Mouse (Mus musculus) MEL (cell line): ENCODE measurements around the gene 1810046K07Rik. TPM values are rescaled to one million over a fixed set of nuclear protein-coding genes. Genes with fewer than 3 reads are reported as not detected.

Experiments used
- DNase-seq: peaks from one replicate; pipeline ENCODE4 v3.0.0; 2011; ENCODE audit warnings: low read depth, low spot score
- H3K27ac ChIP-seq: 2 replicates; pipeline ENCODE4 v1.5.1; 2012; ENCODE audit warnings: low read depth, mild to moderate bottlenecking, control low read depth, low read length, moderate library complexity; ENCODE audit not compliant: control insufficient read depth
- H3K27me3 ChIP-seq, 2 experiments: fragments of 150-350 bp in 1 of 2; sonication (generic) in 1 of 2; 2 replicates each; pipeline ENCODE4 v1.6.1; 2012; ENCODE audit warnings: low read length in 2 of 2, mild to moderate bottlenecking in 2 of 2, improper control_type of control experiment in 1 of 2, moderate library complexity in 1 of 2; ENCODE audit not compliant: insufficient read depth in 2 of 2, control insufficient read depth in 1 of 2
- H3K36me3 ChIP-seq, 2 experiments: 2 replicates each; pipeline ENCODE4 v1.6.1; 2012 to 2014; ENCODE audit warnings: low read length in 2 of 2, improper control_type of control experiment in 1 of 2, inconsistent platforms in 1 of 2, mild to moderate bottlenecking in 1 of 2; ENCODE audit not compliant: insufficient read depth in 2 of 2, control insufficient read depth in 1 of 2
- H3K4me1 ChIP-seq, 2 experiments: fragments of 150-350 bp in 1 of 2; sonication (generic) in 1 of 2; 2 replicates each; pipeline ENCODE4 v1.6.1; 2012; ENCODE audit warnings: low read length in 2 of 2, improper control_type of control experiment in 1 of 2, mild to moderate bottlenecking in 1 of 2; ENCODE audit not compliant: insufficient read depth in 2 of 2, control insufficient read depth in 1 of 2
- H3K4me3 ChIP-seq, 2 experiments: fragments of 150-350 bp in 1 of 2; sonication (generic) in 1 of 2; 2 replicates each; pipeline ENCODE4 v1.5.1; 2012; ENCODE audit warnings: low read depth in 2 of 2, low read length in 2 of 2, mild to moderate bottlenecking in 2 of 2, moderate library complexity in 2 of 2, control low read depth in 1 of 2, improper control_type of control experiment in 1 of 2; ENCODE audit not compliant: control insufficient read depth in 1 of 2, insufficient read depth in 1 of 2
- H3K79me2 ChIP-seq: 2 replicates; pipeline ENCODE4 v1.6.1; 2012; ENCODE audit warnings: mild to moderate bottlenecking, low read length, moderate library complexity; ENCODE audit not compliant: control insufficient read depth, poor library complexity, insufficient read depth
- H3K9ac ChIP-seq: 2 replicates; pipeline ENCODE4 v1.6.1; 2012; ENCODE audit warnings: low read depth, mild to moderate bottlenecking, control low read depth, low read length, moderate library complexity; ENCODE audit not compliant: control insufficient read depth, poor library complexity, severe bottlenecking
- H3K9me3 ChIP-seq: fragments of 150-350 bp; sonication (generic); replicated peaks from 2 replicates; pipeline ENCODE4 v1.6.1; 2012; ENCODE audit warnings: mild to moderate bottlenecking, low read length, improper control_type of control experiment, moderate library complexity; ENCODE audit not compliant: insufficient read depth
- BHLHE40 ChIP-seq: IDR thresholded peaks from 2 replicates; pipeline ENCODE4 v1.6.1; 2012; ENCODE audit warnings: low read depth, mild to moderate bottlenecking, inconsistent platforms, low read length, improper control_type of control experiment, borderline replicate concordance
- CTCF ChIP-seq, 3 experiments: IDR thresholded peaks in 2 of 3; conservative IDR thresholded peaks in 1 of 3; 2 replicates each; pipeline ENCODE4 v1.5.1; 2011 to 2012; ENCODE audit warnings: low read length in 3 of 3, low read depth in 2 of 3, mild to moderate bottlenecking in 2 of 3, improper control_type of control experiment in 1 of 3, inconsistent platforms in 1 of 3, mixed read lengths in 1 of 3, moderate library complexity in 1 of 3; ENCODE audit not compliant: control insufficient read depth in 1 of 3, insufficient read depth in 1 of 3, poor library complexity in 1 of 3, severe bottlenecking in 1 of 3
- E2F4 ChIP-seq: IDR thresholded peaks from 2 replicates; pipeline ENCODE4 v1.6.1; 2011; ENCODE audit warnings: low read depth, low read length, improper control_type of control experiment, borderline replicate concordance
- EP300 ChIP-seq, 2 experiments: IDR thresholded peaks; 2 replicates each; pipeline ENCODE4 v1.6.1; 2011; ENCODE audit warnings: improper control_type of control experiment in 2 of 2, low read length in 2 of 2, low read depth in 1 of 2, mild to moderate bottlenecking in 1 of 2
- ETS1 ChIP-seq: IDR thresholded peaks from 2 replicates; pipeline ENCODE4 v1.6.1; 2012; ENCODE audit warnings: low read depth, mild to moderate bottlenecking, inconsistent platforms, low read length, improper control_type of control experiment, moderate library complexity
- GABPA ChIP-seq: IDR thresholded peaks from 2 replicates; pipeline ENCODE4 v1.6.1; 2012; ENCODE audit warnings: low read depth, mild to moderate bottlenecking, inconsistent platforms, low read length, improper control_type of control experiment, moderate library complexity
- KAT2A ChIP-seq: conservative IDR thresholded peaks from 2 replicates; pipeline ENCODE4 v1.6.1; 2012; ENCODE audit warnings: low read depth, low read length, improper control_type of control experiment, inconsistent platforms
- MAFK ChIP-seq: IDR thresholded peaks from 2 replicates; pipeline ENCODE4 v1.6.1; 2011; ENCODE audit warnings: low read depth, mild to moderate bottlenecking, low read length, improper control_type of control experiment, borderline replicate concordance
- MAX ChIP-seq: IDR thresholded peaks from 2 replicates; pipeline ENCODE4 v1.6.1; 2011; ENCODE audit warnings: low read length, improper control_type of control experiment
- MEF2A ChIP-seq: IDR thresholded peaks from 2 replicates; pipeline ENCODE4 v1.6.1; 2014; ENCODE audit warnings: low read depth, mild to moderate bottlenecking, inconsistent platforms, low read length, improper control_type of control experiment; ENCODE audit not compliant: poor library complexity, insufficient replicate concordance, severe bottlenecking; ENCODE audit errors: extremely low read depth
- MXI1 ChIP-seq: IDR thresholded peaks from 2 replicates; pipeline ENCODE4 v1.6.1; 2011; ENCODE audit warnings: mild to moderate bottlenecking, low read depth, low read length, improper control_type of control experiment
- MYB ChIP-seq: IDR thresholded peaks from 2 replicates; pipeline ENCODE4 v1.6.1; 2011; ENCODE audit warnings: mild to moderate bottlenecking, low read depth, low read length, improper control_type of control experiment
- MYC ChIP-seq: IDR thresholded peaks from 2 replicates; pipeline ENCODE4 v1.6.1; 2011; ENCODE audit warnings: low read depth, mild to moderate bottlenecking, low read length, improper control_type of control experiment, moderate library complexity
- NELFE ChIP-seq: IDR thresholded peaks from 2 replicates; pipeline ENCODE4 v1.6.1; 2011; ENCODE audit warnings: low read depth, low read length, improper control_type of control experiment
- NRF1 ChIP-seq: IDR thresholded peaks from 2 replicates; pipeline ENCODE4 v1.6.1; 2014; ENCODE audit warnings: low read depth, mild to moderate bottlenecking, inconsistent platforms, low read length, improper control_type of control experiment, moderate library complexity; ENCODE audit not compliant: poor library complexity, insufficient read depth, severe bottlenecking
- POLR2A ChIP-seq, 2 experiments: IDR thresholded peaks; 2 replicates each; pipeline ENCODE4 v1.6.1; 2011 to 2012; ENCODE audit warnings: low read length in 2 of 2, mild to moderate bottlenecking in 2 of 2, control low read depth in 1 of 2, improper control_type of control experiment in 1 of 2, low read depth in 1 of 2, moderate library complexity in 1 of 2; ENCODE audit not compliant: control insufficient read depth in 1 of 2, insufficient read depth in 1 of 2, poor library complexity in 1 of 2
- POLR2AphosphoS2 ChIP-seq: IDR thresholded peaks from 2 replicates; pipeline ENCODE4 v1.6.1; 2011; ENCODE audit warnings: low read length, improper control_type of control experiment
- POLR2AphosphoS5 ChIP-seq: IDR thresholded peaks from 2 replicates; pipeline ENCODE4 v1.6.1; 2012; ENCODE audit warnings: low read depth, borderline replicate concordance, mild to moderate bottlenecking, inconsistent platforms, low read length, moderate library complexity, mixed read lengths
- RAD21 ChIP-seq: IDR thresholded peaks from 2 replicates; pipeline ENCODE4 v1.6.1; 2011; ENCODE audit warnings: mild to moderate bottlenecking, low read depth, low read length, improper control_type of control experiment
- RCOR1 ChIP-seq: IDR thresholded peaks from 2 replicates; pipeline ENCODE4 v1.6.1; 2012; ENCODE audit warnings: low read depth, mild to moderate bottlenecking, inconsistent platforms, low read length, improper control_type of control experiment
- SMC3 ChIP-seq: IDR thresholded peaks from 2 replicates; pipeline ENCODE4 v1.6.1; 2011; ENCODE audit warnings: low read depth, low read length, improper control_type of control experiment
- TCF12 ChIP-seq: IDR thresholded peaks from 2 replicates; pipeline ENCODE4 v1.6.1; 2014; ENCODE audit warnings: low read depth, mild to moderate bottlenecking, inconsistent platforms, low read length, improper control_type of control experiment, moderate library complexity
- UBTF ChIP-seq: IDR thresholded peaks from 2 replicates; pipeline ENCODE4 v1.6.1; 2012; ENCODE audit warnings: low read depth, mild to moderate bottlenecking, inconsistent platforms, low read length, improper control_type of control experiment, moderate library complexity, borderline replicate concordance; ENCODE audit not compliant: insufficient read depth
- USF1 ChIP-seq: IDR thresholded peaks from 2 replicates; pipeline ENCODE4 v1.6.1; 2014; ENCODE audit warnings: low read depth, mild to moderate bottlenecking, inconsistent platforms, low read length, improper control_type of control experiment, moderate library complexity
- USF2 ChIP-seq, 2 experiments: IDR thresholded peaks; 2 replicates each; pipeline ENCODE4 v1.6.1; 2011 to 2012; ENCODE audit warnings: improper control_type of control experiment in 2 of 2, low read length in 2 of 2, borderline replicate concordance in 1 of 2, inconsistent platforms in 1 of 2, low read depth in 1 of 2, mild to moderate bottlenecking in 1 of 2; ENCODE audit not compliant: insufficient read depth in 1 of 2
- ZC3H11A ChIP-seq: IDR thresholded peaks from 2 replicates; pipeline ENCODE4 v1.6.1; 2012; ENCODE audit warnings: low read depth, mild to moderate bottlenecking, inconsistent platforms, low read length, improper control_type of control experiment
- ZMIZ1 ChIP-seq: IDR thresholded peaks from 2 replicates; pipeline ENCODE4 v1.6.1; 2012; ENCODE audit warnings: low read depth, mild to moderate bottlenecking, inconsistent platforms, low read length, improper control_type of control experiment, moderate library complexity
- ZNF384 ChIP-seq: IDR thresholded peaks from 2 replicates; pipeline ENCODE4 v1.6.1; 2012; ENCODE audit warnings: low read depth, mild to moderate bottlenecking, inconsistent platforms, low read length, improper control_type of control experiment
- polyA plus RNA-seq, 2 experiments: library from polyadenylated mRNA; stranded (reverse) in 1 of 2; unstranded in 1 of 2; fragments of >175 nt in 1 of 2; fragments of >200 nt in 1 of 2; gene quantifications; 2 replicates each; pipeline versions ENCODE4 v1.2.1 to v1.2.4; 2012; ENCODE audit warnings: low replicate concordance in 2 of 2, low read depth in 1 of 2; ENCODE audit not compliant: insufficient read length in 2 of 2, insufficient read depth in 1 of 2, missing spikeins in 1 of 2
- total RNA-seq: library from RNA; depleted of rRNA; stranded (reverse); fragments of 300-350 nt; gene quantifications from 2 replicates; pipeline ENCODE4 v1.2.3, GENCODE M21; 2012

The 1810046K07Rik gene
- total and polyA plus RNA-seq, 3 experiments, result not detected

- DNase-seq, result peak; percentile 87
- peaks cover 9 to 13% of the 10 kb centered on the region in 2 experiments for H3K27me3 ChIP-seq
- H3K9ac ChIP-seq, result no peak overlapping the region
- no peak overlapping the region for H3K27ac ChIP-seq
- TF ChIP-seq E2F4, result no peak
- no peak for TF ChIP-seq EP300 (IDR thresholded peaks at IDR 0.05; ENCODE audit: low read depth in 1 of 2, low read length in 2 of 2)
- no peak for TF ChIP-seq POLR2AphosphoS2
- TF ChIP-seq USF2 (IDR thresholded peaks at IDR 0.05; ENCODE audit: borderline replicate concordance in 1 of 2, insufficient read depth in 1 of 2, low read depth in 1 of 2, low read length in 2 of 2), result no peak
- TF ChIP-seq MYC, result no peak
- TF ChIP-seq ETS1, result no peak
- TF ChIP-seq NELFE, result no peak
- TF ChIP-seq ZNF384, result no peak
- no peak for TF ChIP-seq POLR2A (IDR thresholded peaks at IDR 0.05; ENCODE audit: control insufficient read depth in 1 of 2, insufficient read depth in 1 of 2, low read depth in 1 of 2, low read length in 2 of 2, poor library complexity in 1 of 2)
- no peak for TF ChIP-seq MXI1
- TF ChIP-seq MYB, result no peak
- TF ChIP-seq RCOR1, result no peak
- TF ChIP-seq BHLHE40, result no peak
- peak; percentile 78 for TF ChIP-seq ZC3H11A
- TF ChIP-seq TCF12, result no peak
- 0 out of 2 replicates have a peak, but pooled peaks have one; percentile 48 for TF ChIP-seq MAFK
- TF ChIP-seq GABPA, result no peak
- TF ChIP-seq USF1, result no peak
- TF ChIP-seq POLR2AphosphoS5, result no peak
- no peak for TF ChIP-seq MAX
- peak; percentile 59 to 91 (median 80) for TF ChIP-seq CTCF (IDR thresholded peaks at IDR 0.05 in 2 of 3, conservative IDR thresholded peaks at IDR 0.05 in 1 of 3; ENCODE audit: control insufficient read depth in 1 of 3, insufficient read depth in 1 of 3, low read depth in 2 of 3, low read length in 3 of 3, poor library complexity in 1 of 3, severe bottlenecking in 1 of 3)
- TF ChIP-seq MEF2A, result no peak
- no peak for TF ChIP-seq ZMIZ1
- no peak for TF ChIP-seq NRF1
- TF ChIP-seq SMC3, result peak; percentile 94
- TF ChIP-seq RAD21, result peak; percentile 86
- no peak for TF ChIP-seq UBTF
- no peak for TF ChIP-seq KAT2A
- TF ChIP-seq, all 39 proteins: peak for 5
- Histone ChIP-seq H3K36me3 (no peaks in the 10 kb centered on the region), H3K4me1 (no peaks in the 10 kb centered on the region), H3K9me3 (no peaks in the 10 kb centered on the region), H3K4me3 (no peak overlapping the region), H3K79me2 (no peaks in the 10 kb centered on the region)
These were observed 36.0 kb downstream of the 1810046K07Rik start for GRCm38 (mm10) chr9:51292674-51293073.
